Mouse (Mus musculus) lung, embryonic 14.5 days (tissue): ENCODE data around the gene Rac2. TPM values are rescaled to one million over a fixed set of nuclear protein-coding genes. Genes with fewer than 3 reads are reported as not detected.

Source experiments
- ATAC-seq: fragments of 200-750 bp; cut with Nextera tagmentation; 2 replicates; pipeline ENCODE4 v1.8.0; 2017; ENCODE audit warnings: mild to moderate bottlenecking, moderate TSS enrichment, moderate library complexity; ENCODE audit not compliant: insufficient read depth
- DNase-seq: peaks from one replicate; pipeline ENCODE4 v3.0.0-alpha.2; 2015
- H3K27ac ChIP-seq: fragments of 300-500 bp; sonication (generic); 2 replicates; pipeline ENCODE4 v1.5.1; 2014; ENCODE audit warnings: low read depth, mild to moderate bottlenecking, moderate library complexity
- H3K27me3 ChIP-seq: fragments of 300-500 bp; sonication (generic); 2 replicates; pipeline ENCODE4 v1.6.1; 2014; ENCODE audit warnings: low read length, control low read depth; ENCODE audit not compliant: insufficient read depth
- H3K36me3 ChIP-seq: fragments of 300-500 bp; sonication (generic); 2 replicates; pipeline ENCODE4 v1.6.1; 2014; ENCODE audit warnings: control low read depth; ENCODE audit not compliant: insufficient read depth
- H3K4me1 ChIP-seq: fragments of 300-500 bp; sonication (generic); 2 replicates; pipeline ENCODE4 v1.6.1; 2014; ENCODE audit warnings: antibody characterized with exemption, control low read depth; ENCODE audit not compliant: insufficient read depth
- H3K4me2 ChIP-seq: fragments of 300-500 bp; sonication (generic); 2 replicates; pipeline ENCODE4 v1.6.1; 2014; ENCODE audit warnings: mild to moderate bottlenecking
- H3K4me3 ChIP-seq: fragments of 300-500 bp; sonication (generic); 2 replicates; pipeline ENCODE4 v1.5.1; 2014; ENCODE audit warnings: low read depth, low read length
- H3K9ac ChIP-seq: fragments of 300-500 bp; sonication (generic); 2 replicates; pipeline ENCODE4 v1.6.1; 2014
- H3K9me3 ChIP-seq: fragments of 300-500 bp; sonication (generic); 2 replicates; pipeline ENCODE4 v1.6.1; 2016; ENCODE audit warnings: low read depth, low read length, control low read depth
- CTCF ChIP-seq: IDR thresholded peaks from 2 replicates; pipeline ENCODE4 v1.5.1; 2016; ENCODE audit warnings: antibody characterized with exemption, low read depth
- WGBS: fragments of 180-500 bp; shearing (Covaris S2); extraction: QIAGEN DNeasy Blood & Tissue Kit; methylation state at CpG from one replicate; pipeline ENCODE4 v1.1.7; 2014; 5-methylcytosine and 5-hydroxymethylcytosine counted together
- polyA plus RNA-seq: library from polyadenylated mRNA; unstranded; fragments of >200 nt; fragmentation: Nextera tagmentation; extraction: Ambion mirVana; gene quantifications from 2 replicates; pipeline ENCODE4 v1.2.1, GENCODE M21; 2014

Rac2 gene
- polyA plus RNA-seq, 1 experiment from 2014 or later = 12.2 TPM

- Histone ChIP-seq H3K9me3 (no peaks in the 10 kb centered on the region), H3K27me3 (no peaks in the 10 kb centered on the region), H3K4me2 (no peak overlapping the region), H3K4me1 (no peaks in the 10 kb centered on the region), H3K4me3 (peak overlapping the region; percentile 6; the same call in 1 of the 2 replicates), H3K27ac (peak overlapping the region; percentile 30; the same call in 1 of the 2 replicates), H3K36me3 (no peaks in the 10 kb centered on the region), H3K9ac (no peak overlapping the region; the same call in 1 of the 2 replicates)
- ATAC-seq (no peak; the same call in 1 of the 2 replicates), DNase-seq (no peak)
- WGBS = 40% methylated on average over 16 of the region's 16 CpGs
- no peak for TF ChIP-seq CTCF
These were observed 871 bp downstream of the Rac2 start for GRCm38 (mm10) chr15:78571554-78572269.

- Histone ChIP-seq H3K27me3 (no peaks in the 10 kb centered on the region), H3K9me3 (no peaks in the 10 kb centered on the region), H3K4me1 (no peaks in the 10 kb centered on the region), H3K4me3 (no peak overlapping the region), H3K9ac (no peak overlapping the region), H3K27ac (no peak overlapping the region), H3K36me3 (no peaks in the 10 kb centered on the region), H3K4me2 (no peak overlapping the region)
- TF ChIP-seq CTCF = no peak
- WGBS = 89% methylated on average over 5 of the region's 5 CpGs
- ATAC-seq (no peak), DNase-seq (no peak)
These were observed 2.4 kb downstream of the Rac2 start for GRCm38 (mm10) chr15:78570170-78570569.

GRCm38 (mm10) chr15:78567608-78568120, 4.9 kb downstream of the Rac2 start:
- TF ChIP-seq CTCF = no peak
- Histone ChIP-seq H3K4me1 (no peaks in the 10 kb centered on the region), H3K4me2 (no peak overlapping the region), H3K27me3 (no peaks in the 10 kb centered on the region), H3K36me3 (no peaks in the 10 kb centered on the region), H3K9ac (no peak overlapping the region), H3K4me3 (no peak overlapping the region), H3K9me3 (no peaks in the 10 kb centered on the region), H3K27ac (no peak overlapping the region)
- ATAC-seq (no peak), DNase-seq (no peak)
- 62% methylated on average over 9 of the region's 9 CpGs for WGBS

DNA sequence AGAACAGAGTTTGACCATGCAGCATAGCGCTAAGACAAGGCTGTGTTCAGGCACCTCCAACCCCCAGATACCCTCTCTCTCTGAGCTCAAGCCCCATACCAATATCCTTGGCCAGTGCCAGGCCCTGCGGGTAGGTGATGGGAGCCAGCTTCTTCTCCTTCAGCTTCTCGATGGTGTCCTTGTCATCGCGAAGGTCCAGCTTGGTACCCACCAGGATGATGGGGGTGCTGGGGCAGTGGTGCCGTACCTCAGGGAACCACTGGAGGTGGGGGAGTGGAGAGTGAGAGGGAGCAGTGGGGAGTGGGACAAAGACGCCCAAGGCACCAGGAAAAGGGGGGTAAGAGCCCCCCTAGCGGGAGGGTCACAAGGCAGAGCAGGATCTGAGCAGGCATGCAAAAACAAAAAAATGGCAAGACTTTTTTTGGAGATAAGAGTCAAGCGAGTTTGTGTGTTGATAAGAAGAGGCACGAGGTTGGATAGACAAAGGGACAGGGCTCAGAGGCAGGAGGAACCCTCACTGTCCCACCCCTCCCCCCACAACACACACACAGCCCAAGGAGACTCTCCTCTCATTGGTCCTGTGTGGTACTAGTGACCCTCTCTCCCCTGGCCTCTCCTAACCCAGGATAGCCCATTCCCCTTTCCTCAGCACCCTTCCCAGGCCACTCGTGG, 7.7 kb downstream of the Rac2 start:
- no peaks in the 10 kb centered on the region for H3K4me1 ChIP-seq
- H3K9me3 ChIP-seq = no peaks in the 10 kb centered on the region
- no peak for TF ChIP-seq CTCF
- WGBS = 54% methylated on average over 11 of the region's 11 CpGs
- H3K4me2 ChIP-seq = no peak overlapping the region
- H3K9ac ChIP-seq = no peak overlapping the region
- no peaks in the 10 kb centered on the region for H3K27me3 ChIP-seq
- no peak overlapping the region for H3K4me3 ChIP-seq
- no peaks in the 10 kb centered on the region for H3K36me3 ChIP-seq
- no peak for ATAC-seq
- DNase-seq = no peak
- no peak overlapping the region for H3K27ac ChIP-seq

DNA sequence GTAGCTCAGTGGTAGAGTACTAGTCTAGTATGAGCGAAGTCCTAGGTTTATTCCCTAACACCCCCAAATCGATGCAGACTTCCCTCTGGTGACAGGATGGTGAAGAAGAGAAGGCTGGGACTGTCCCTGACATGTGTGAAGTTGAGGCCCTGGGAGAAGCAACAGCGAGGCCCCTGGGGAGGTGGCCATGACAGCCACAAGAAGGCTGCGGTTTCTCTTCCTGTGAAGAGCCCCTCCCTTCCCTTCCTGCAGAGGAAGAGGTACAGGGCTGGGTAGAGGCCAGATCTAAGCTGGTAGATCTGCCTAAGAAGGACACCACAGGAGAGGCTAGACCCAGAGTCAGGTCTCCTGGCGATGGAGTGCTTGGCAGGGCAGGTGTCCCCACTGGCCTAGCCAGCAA, 8.6 kb downstream of the Rac2 start:
- H3K36me3 ChIP-seq = no peaks in the 10 kb centered on the region
- ATAC-seq = no peak
- H3K9ac ChIP-seq = no peak overlapping the region
- no peak overlapping the region for H3K27ac ChIP-seq
- H3K27me3 ChIP-seq = no peaks in the 10 kb centered on the region
- 73% methylated on average over 5 of the region's 5 CpGs for WGBS
- no peak for TF ChIP-seq CTCF
- no peak overlapping the region for H3K4me2 ChIP-seq
- no peak for DNase-seq
- no peaks in the 10 kb centered on the region for H3K4me1 ChIP-seq
- H3K9me3 ChIP-seq = no peaks in the 10 kb centered on the region
- no peak overlapping the region for H3K4me3 ChIP-seq

DNA sequence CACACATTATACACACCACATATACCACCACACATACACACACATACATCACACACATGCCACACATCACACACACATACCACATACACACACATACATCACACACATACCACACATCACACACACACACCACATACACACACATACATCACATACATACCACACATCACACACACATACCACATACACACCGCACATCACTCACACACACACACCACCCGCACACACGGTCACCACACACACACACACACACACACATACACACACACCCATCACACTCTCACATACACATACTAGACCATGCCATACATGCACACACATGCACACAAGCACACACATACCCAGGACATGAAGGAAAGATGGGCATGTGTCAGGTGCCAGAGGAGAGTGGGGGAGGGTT, 9.2 kb downstream of the Rac2 start:
- no peaks in the 10 kb centered on the region for H3K4me1 ChIP-seq
- no peaks in the 10 kb centered on the region for H3K36me3 ChIP-seq
- no peaks in the 10 kb centered on the region for H3K9me3 ChIP-seq
- H3K27me3 ChIP-seq = no peaks in the 10 kb centered on the region
- H3K4me2 ChIP-seq = no peak overlapping the region
- H3K9ac ChIP-seq = no peak overlapping the region; the same call in 1 of the 2 replicates
- 93% methylated on average over 3 of the region's 3 CpGs for WGBS
- no peak overlapping the region for H3K27ac ChIP-seq
- H3K4me3 ChIP-seq = no peak overlapping the region
- ATAC-seq = no peak
- no peak for TF ChIP-seq CTCF
- no peak for DNase-seq
